Mouse (Mus musculus) heart, embryonic 14.5 days (tissue): ENCODE measurements around the gene Gm21721. TPM values are rescaled to one million over a fixed set of nuclear protein-coding genes. Genes with fewer than 3 reads are reported as not detected.
"Not testable (repeated sequence)": the region's sequence is repeated elsewhere in the genome, so short reads cannot be mapped to it uniquely, and the experiment has no call there.

Experiments
- ATAC-seq: fragments of 200-750 bp; cut with Nextera tagmentation; 2 replicates; pipeline ENCODE4 v1.8.0; 2017; ENCODE audit warnings: low read depth, moderate TSS enrichment; ENCODE audit not compliant: insufficient number of reproducible peaks, insufficient read depth, low FRiP score
- H3K27ac ChIP-seq, 2 experiments: fragments of 200-500 bp in 1 of 2; fragments of 300-500 bp in 1 of 2; sonication (generic) in 1 of 2; replicated peaks in 1 of 2; 2 replicates each; pipeline ENCODE4 v1.5.1; 2012 to 2014; ENCODE audit warnings: low read depth in 2 of 2, low read length in 2 of 2, control low read depth in 1 of 2, mild to moderate bottlenecking in 1 of 2, mixed read lengths in 1 of 2; ENCODE audit not compliant: control insufficient read depth in 1 of 2, insufficient read depth in 1 of 2
- H3K27me3 ChIP-seq: fragments of 300-500 bp; sonication (generic); 2 replicates; pipeline ENCODE4 v1.6.1; 2014; ENCODE audit warnings: mild to moderate bottlenecking, low read length, control low read depth; ENCODE audit not compliant: control insufficient read depth, insufficient read depth
- H3K36me3 ChIP-seq: fragments of 300-500 bp; sonication (generic); 2 replicates; pipeline ENCODE4 v1.6.1; 2014; ENCODE audit warnings: mild to moderate bottlenecking, control low read depth, low read length, mixed read lengths; ENCODE audit not compliant: control insufficient read depth, insufficient read depth
- H3K4me1 ChIP-seq, 2 experiments: fragments of 200-500 bp in 1 of 2; fragments of 300-500 bp in 1 of 2; sonication (generic) in 1 of 2; 2 replicates each; pipeline ENCODE4 v1.6.1; 2012 to 2014; ENCODE audit warnings: low read length in 2 of 2, control low read depth in 1 of 2, mixed read lengths in 1 of 2; ENCODE audit not compliant: control insufficient read depth in 2 of 2, insufficient read depth in 2 of 2
- H3K4me2 ChIP-seq: fragments of 300-500 bp; sonication (generic); 2 replicates; pipeline ENCODE4 v1.6.1; 2014; ENCODE audit warnings: mild to moderate bottlenecking, low read length
- H3K4me3 ChIP-seq, 2 experiments: fragments of 200-500 bp in 1 of 2; fragments of 300-500 bp in 1 of 2; sonication (generic) in 1 of 2; 2 replicates each; pipeline ENCODE4 v1.5.1; 2012 to 2014; ENCODE audit warnings: low read length in 2 of 2, mild to moderate bottlenecking in 2 of 2, control low read depth in 1 of 2, low read depth in 1 of 2, moderate library complexity in 1 of 2; ENCODE audit not compliant: control insufficient read depth in 1 of 2, insufficient read depth in 1 of 2
- H3K9ac ChIP-seq: fragments of 300-500 bp; sonication (generic); 2 replicates; pipeline ENCODE4 v1.6.1; 2014; ENCODE audit warnings: mild to moderate bottlenecking, low read length
- H3K9me3 ChIP-seq: fragments of 300-500 bp; sonication (generic); 2 replicates; pipeline ENCODE4 v1.6.1; 2016; ENCODE audit warnings: low read length, control low read depth; ENCODE audit not compliant: control insufficient read depth
- WGBS: fragments of 180-500 bp; shearing (Covaris S2); extraction: QIAGEN DNeasy Blood & Tissue Kit; methylation state at CpG from one replicate; pipeline ENCODE4 v1.1.7; 2014; 5-methylcytosine and 5-hydroxymethylcytosine counted together
- polyA plus RNA-seq: library from polyadenylated mRNA; unstranded; fragments of >200 nt; fragmentation: Nextera tagmentation; extraction: Ambion mirVana; gene quantifications from 2 replicates; pipeline ENCODE4 v1.2.1, GENCODE M21; 2014

The Gm21721 gene
- not detected in 2 replicates for polyA plus RNA-seq

- H3K4me3 ChIP-seq, H3K4me2 ChIP-seq, H3K36me3 ChIP-seq, H3K9me3 ChIP-seq, H3K27me3 ChIP-seq, ATAC-seq, H3K27ac ChIP-seq, H3K4me1 ChIP-seq, H3K9ac ChIP-seq: not testable (repeated sequence)
- no CpG with 5 or more reads among the region's 2 CpGs for WGBS
Observed at GRCm38 (mm10) chrY:9202090-9202489, at the start of gene Gm21721. Gene Gm21721, minus strand, starts transcription at chrY:9202190.

Other genes with a start within 250 kb of the Gm21721 start
- not detected in 2 replicates for gene Gm21292, start 68.3 kb downstream of the Gm21721 start, polyA plus RNA-seq
- gene Gm21812, start 145.0 kb upstream of the Gm21721 start, polyA plus RNA-seq, result not detected in 2 replicates
- gene Gm21874, start 214.0 kb upstream of the Gm21721 start, polyA plus RNA-seq, result not detected in 2 replicates